Mouse (Mus musculus): ENCODE measurements around the gene Smox.

DNA sequence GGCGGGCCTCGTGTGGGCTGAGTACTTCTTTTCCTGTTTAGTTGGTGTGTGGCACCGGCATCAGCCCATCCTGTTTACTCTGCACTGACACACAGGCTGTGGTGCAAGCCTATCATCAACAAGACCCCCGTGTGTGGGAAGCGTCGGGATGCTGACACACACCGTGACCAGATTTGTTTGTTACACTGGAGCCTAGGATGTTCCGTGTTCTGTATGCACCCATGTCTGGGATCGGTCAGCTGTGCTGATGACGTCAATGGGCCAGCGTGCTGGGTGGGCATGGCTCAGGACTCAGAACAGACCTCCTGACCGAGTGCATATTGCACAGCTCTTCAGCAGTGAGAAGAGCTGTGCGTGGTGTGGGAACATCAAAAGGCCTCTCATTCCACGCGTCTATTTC lies 6.2 kb upstream of the Smox start:
- no peak for TF ChIP-seq CTCF (IDR thresholded peaks at IDR 0.05; ENCODE audit: extremely low read depth, insufficient read length, insufficient replicate concordance, low read depth, low read length)
- no peak for TF ChIP-seq POLR2A (IDR thresholded peaks at IDR 0.05; ENCODE audit: low read depth, low read length)

Data from small intestine, adult 2 months (tissue).